Mouse (Mus musculus): ENCODE results near the gene Pex14. TPM values are rescaled to one million over a fixed set of nuclear protein-coding genes. Genes with fewer than 3 reads are reported as not detected.

Gene Pex14
- polyA plus RNA-seq, 1 experiment, result 71.5 TPM

GRCm38 (mm10) chr4:148960011-148960410, 139.7 kb downstream of the Pex14 start:
- Histone ChIP-seq H3K79me2 (ENCODE audit: control insufficient read depth, insufficient read depth) (no peaks in the 10 kb centered on the region), H3K4me2 (ENCODE audit: low read depth) (no peak overlapping the region), H3K4me3 (no peak overlapping the region), H3K36me3 (ENCODE audit: control insufficient read depth, insufficient read depth) (no peaks in the 10 kb centered on the region), H3ac (ENCODE audit: control insufficient read depth, insufficient read length) (no peak overlapping the region), H3K27me3 (ENCODE audit: control insufficient read depth, insufficient read depth, insufficient read length) (no peaks in the 10 kb centered on the region)
- TF ChIP-seq CEBPB (IDR thresholded peaks at IDR 0.05; ENCODE audit: insufficient read depth, poor library complexity, severe bottlenecking) (no peak), MAX (IDR thresholded peaks at IDR 0.05; ENCODE audit: low read depth) (no peak), MYOG (IDR thresholded peaks at IDR 0.05; ENCODE audit: control insufficient read depth in 1 of 3, insufficient read depth in 1 of 3, insufficient read length in 2 of 3, low read depth in 2 of 3) (no peak), TCF12 (IDR thresholded peaks at IDR 0.05; ENCODE audit: insufficient read depth, poor library complexity, severe bottlenecking) (no peak), POLR2A (IDR thresholded peaks at IDR 0.05; ENCODE audit: insufficient read length, low read depth) (no peak), POLR2AphosphoS2 (IDR thresholded peaks at IDR 0.05; ENCODE audit: insufficient read length, low read depth) (no peak), REST (IDR thresholded peaks at IDR 0.05; ENCODE audit: insufficient read depth, insufficient read length) (no peak)

DNA sequence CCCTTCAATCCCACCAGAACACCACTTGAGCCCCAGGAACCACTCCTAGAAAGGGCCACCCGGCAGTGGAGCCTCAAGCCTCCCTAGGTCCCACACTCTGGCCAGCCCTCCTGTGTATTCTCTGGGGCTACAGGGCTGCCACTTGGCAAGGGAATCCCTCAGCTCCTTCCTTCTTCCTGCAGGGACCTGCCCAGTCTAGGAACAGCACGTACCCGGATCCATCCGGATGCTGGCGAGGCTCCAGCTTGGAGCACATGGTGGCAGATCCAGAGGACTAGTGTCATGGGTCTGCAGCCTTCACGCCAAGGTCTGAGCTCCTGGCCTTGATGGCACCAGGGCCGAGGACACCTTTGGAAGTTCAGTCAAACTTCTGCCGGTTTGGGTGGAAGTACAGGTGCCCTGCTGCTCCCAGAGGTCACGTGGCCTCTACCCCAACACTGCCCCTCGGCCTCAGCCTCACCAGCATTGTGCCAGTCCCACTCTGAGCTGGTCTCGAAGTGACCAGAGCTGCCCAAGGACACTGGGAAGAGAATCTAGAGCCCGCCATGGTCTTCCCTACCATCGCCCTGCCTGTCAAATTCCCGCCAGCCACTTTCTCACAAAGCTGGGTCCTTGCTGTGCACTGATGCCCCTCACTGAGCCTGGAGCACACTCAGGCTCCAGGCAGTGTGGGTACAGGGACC, 144.4 kb downstream of the Pex14 start:
- Histone ChIP-seq H3K36me3 (ENCODE audit: control insufficient read depth, insufficient read depth) (no peaks in the 10 kb centered on the region), H3K79me2 (ENCODE audit: control insufficient read depth, insufficient read depth) (no peaks in the 10 kb centered on the region), H3K4me3 (no peak overlapping the region), H3K4me2 (ENCODE audit: low read depth) (no peak overlapping the region), H3ac (ENCODE audit: control insufficient read depth, insufficient read length) (no peak overlapping the region), H3K27me3 (ENCODE audit: control insufficient read depth, insufficient read depth, insufficient read length) (no peaks in the 10 kb centered on the region)
- TF ChIP-seq TCF12 (IDR thresholded peaks at IDR 0.05; ENCODE audit: insufficient read depth, poor library complexity, severe bottlenecking), result no peak
- no peak for TF ChIP-seq MAX (IDR thresholded peaks at IDR 0.05; ENCODE audit: low read depth)
- no peak for TF ChIP-seq USF1 (IDR thresholded peaks at IDR 0.05; ENCODE audit: low read depth)
- TF ChIP-seq MYOD1 (IDR thresholded peaks at IDR 0.05; ENCODE audit: control insufficient read depth in 1 of 3, insufficient read length in 2 of 3, low read depth in 2 of 3), result no peak
- no peak for TF ChIP-seq MYOG (IDR thresholded peaks at IDR 0.05; ENCODE audit: control insufficient read depth in 1 of 3, insufficient read depth in 1 of 3, insufficient read length in 2 of 3, low read depth in 2 of 3)
- no peak for TF ChIP-seq REST (IDR thresholded peaks at IDR 0.05; ENCODE audit: insufficient read depth, insufficient read length)
- TF ChIP-seq POLR2A (IDR thresholded peaks at IDR 0.05; ENCODE audit: insufficient read length, low read depth), result no peak
- TF ChIP-seq SRF (IDR thresholded peaks at IDR 0.05; ENCODE audit: control insufficient read depth, insufficient read length, low read depth), result no peak
- TF ChIP-seq CEBPB (IDR thresholded peaks at IDR 0.05; ENCODE audit: insufficient read depth, poor library complexity, severe bottlenecking), result no peak
- TF ChIP-seq E2F4 (IDR thresholded peaks at IDR 0.05; ENCODE audit: insufficient read depth), result no peak
- TF ChIP-seq TCF3 (IDR thresholded peaks at IDR 0.05; ENCODE audit: insufficient read length, low read depth), result no peak
- no peak for TF ChIP-seq POLR2AphosphoS2 (IDR thresholded peaks at IDR 0.05; ENCODE audit: insufficient read length, low read depth)

DNA sequence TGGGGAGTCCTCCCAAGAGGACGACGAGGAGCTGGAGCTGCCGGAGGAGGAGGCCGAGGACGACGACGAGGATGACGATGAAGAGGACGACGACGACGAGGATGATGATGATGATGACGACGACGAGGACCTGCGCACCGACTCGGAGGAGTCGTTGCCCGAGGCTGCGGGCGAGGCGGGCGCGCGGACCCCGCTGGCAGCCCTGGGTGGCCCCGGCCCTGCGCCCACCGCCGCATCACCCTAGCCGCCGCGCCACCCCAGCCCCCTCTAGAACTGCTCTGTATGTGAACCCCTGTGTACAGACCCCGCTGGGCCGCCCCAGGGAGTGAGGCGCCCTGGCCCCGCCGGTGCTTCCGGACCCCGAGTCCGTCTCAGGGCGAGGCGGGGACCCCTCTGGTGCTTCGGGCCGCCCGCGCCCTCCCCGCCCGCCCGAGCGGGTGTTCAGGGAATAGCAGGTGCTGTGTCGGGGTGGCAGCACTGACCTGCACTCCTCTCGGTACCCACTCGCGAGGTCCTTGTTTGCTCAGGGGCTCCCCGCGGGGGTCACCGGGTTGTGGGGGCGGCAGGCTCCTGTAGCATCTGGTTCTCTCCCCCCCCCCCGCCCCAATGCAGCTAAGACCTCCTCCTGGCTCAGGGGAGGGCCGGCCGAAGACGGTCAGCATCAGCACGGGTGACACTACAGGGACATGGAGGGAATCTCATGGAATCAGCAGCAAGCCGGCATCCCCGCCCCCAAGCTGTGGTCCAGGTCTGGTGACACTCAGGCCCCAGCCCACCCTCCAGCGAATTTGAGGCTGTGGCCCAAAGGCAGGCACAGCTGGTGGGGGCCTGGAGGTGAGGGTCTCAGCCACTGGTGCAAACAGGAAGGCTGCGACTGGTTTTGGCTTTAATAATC, 147.1 kb downstream of the Pex14 start:
- TF ChIP-seq MAX (IDR thresholded peaks at IDR 0.05; ENCODE audit: low read depth) (no peak), POLR2AphosphoS2 (IDR thresholded peaks at IDR 0.05; ENCODE audit: insufficient read length, low read depth) (peak; percentile 34), MYOD1 (IDR thresholded peaks at IDR 0.05; ENCODE audit: control insufficient read depth in 1 of 3, insufficient read length in 2 of 3, low read depth in 2 of 3) (no peak), REST (IDR thresholded peaks at IDR 0.05; ENCODE audit: insufficient read depth, insufficient read length) (no peak)
- no peak overlapping the region for H3K4me3 ChIP-seq
- no peaks in the 10 kb centered on the region for H3K27me3 ChIP-seq (ENCODE audit: control insufficient read depth, insufficient read depth, insufficient read length)
- H3K4me2 ChIP-seq (ENCODE audit: low read depth), result no peak overlapping the region
- H3K79me2 ChIP-seq (ENCODE audit: control insufficient read depth, insufficient read depth), result no peaks in the 10 kb centered on the region
- no peak overlapping the region for H3ac ChIP-seq (ENCODE audit: control insufficient read depth, insufficient read length)
- no peaks in the 10 kb centered on the region for H3K36me3 ChIP-seq (ENCODE audit: control insufficient read depth, insufficient read depth)

GRCm38 (mm10) chr4:148951821-148952291, 147.8 kb downstream of the Pex14 start:
- Histone ChIP-seq H3K36me3 (ENCODE audit: control insufficient read depth, insufficient read depth) (no peaks in the 10 kb centered on the region), H3K4me2 (ENCODE audit: low read depth) (no peak overlapping the region), H3K27me3 (ENCODE audit: control insufficient read depth, insufficient read depth, insufficient read length) (no peaks in the 10 kb centered on the region), H3K4me3 (no peak overlapping the region), H3ac (ENCODE audit: control insufficient read depth, insufficient read length) (no peak overlapping the region), H3K79me2 (ENCODE audit: control insufficient read depth, insufficient read depth) (no peaks in the 10 kb centered on the region)
- TF ChIP-seq POLR2AphosphoS2 (IDR thresholded peaks at IDR 0.05; ENCODE audit: insufficient read length, low read depth), result peak; percentile 50
- TF ChIP-seq SRF (IDR thresholded peaks at IDR 0.05; ENCODE audit: control insufficient read depth, insufficient read length, low read depth), result no peak
- peak; percentile 41 for TF ChIP-seq POLR2A (IDR thresholded peaks at IDR 0.05; ENCODE audit: insufficient read length, low read depth)
